Mouse (Mus musculus): ENCODE data around the gene Lig4.

DNA sequence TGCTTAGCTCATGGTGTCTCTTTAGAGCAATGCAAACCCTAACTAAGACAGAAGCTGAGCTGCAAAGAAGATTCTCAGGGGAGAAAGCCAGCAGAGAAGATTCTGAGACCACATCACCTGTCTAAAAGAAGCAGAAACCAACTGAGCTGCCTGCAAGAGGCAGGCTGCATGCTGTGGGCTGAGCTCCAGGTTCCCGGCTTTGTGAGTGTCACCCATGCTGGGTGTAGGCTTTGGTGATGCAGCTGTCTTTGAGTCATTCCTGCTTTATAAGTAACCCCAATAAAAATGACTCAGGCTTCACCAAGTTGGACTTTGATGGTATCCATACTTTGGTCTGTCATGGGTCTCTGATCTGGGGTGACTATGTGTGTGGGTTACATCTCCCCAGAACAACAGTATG lies 38.8 kb upstream of the Lig4 start:
- TF ChIP-seq POLR2A (IDR thresholded peaks at IDR 0.05; ENCODE audit: insufficient read depth, low read depth, low read length) (no peak), CTCF (IDR thresholded peaks at IDR 0.05; ENCODE audit: insufficient read depth, low read depth, low read length) (no peak)
